Mouse (Mus musculus) hindbrain, postnatal 0 days (tissue): ENCODE measurements around the gene Lamtor4. TPM values are rescaled to one million over a fixed set of nuclear protein-coding genes. Genes with fewer than 3 reads are reported as not detected.
"Not testable (repeated sequence)": the region's sequence is repeated elsewhere in the genome, so short reads cannot be mapped to it uniquely, and the experiment has no call there.

Experiments
- ATAC-seq: fragments of 200-750 bp; cut with Nextera tagmentation; 2 replicates; pipeline ENCODE4 v1.8.0; 2017; ENCODE audit warnings: mild to moderate bottlenecking, moderate TSS enrichment, moderate library complexity
- DNase-seq: peaks from one replicate; pipeline ENCODE4 v3.0.0-alpha.2; 2015; ENCODE audit warnings: low spot score
- H3K27ac ChIP-seq: fragments of 300-500 bp; sonication (generic); 2 replicates; pipeline ENCODE4 v1.5.1; 2014; ENCODE audit warnings: mild to moderate bottlenecking
- H3K27me3 ChIP-seq: fragments of 300-500 bp; sonication (generic); 2 replicates; pipeline ENCODE4 v1.6.1; 2014; ENCODE audit warnings: low read length, mixed read lengths; ENCODE audit not compliant: insufficient read depth
- H3K36me3 ChIP-seq: fragments of 300-500 bp; sonication (generic); 2 replicates; pipeline ENCODE4 v1.6.1; 2014; ENCODE audit warnings: low read length, mixed read lengths; ENCODE audit not compliant: insufficient read depth
- H3K4me1 ChIP-seq: fragments of 300-500 bp; sonication (generic); 2 replicates; pipeline ENCODE4 v1.6.1; 2014; ENCODE audit warnings: antibody characterized with exemption, low read length, mixed read lengths; ENCODE audit not compliant: insufficient read depth
- H3K4me2 ChIP-seq: fragments of 300-500 bp; sonication (generic); 2 replicates; pipeline ENCODE4 v1.6.1; 2014; ENCODE audit warnings: low read depth, mild to moderate bottlenecking, low read length, moderate library complexity, mixed read lengths
- H3K4me3 ChIP-seq: fragments of 300-500 bp; sonication (generic); 2 replicates; pipeline ENCODE4 v1.5.1; 2014; ENCODE audit warnings: low read length
- H3K9ac ChIP-seq: fragments of 300-500 bp; sonication (generic); replicated peaks from 2 replicates; pipeline ENCODE4 v1.6.1; 2014; ENCODE audit warnings: mild to moderate bottlenecking, low read length, moderate library complexity, mixed read lengths
- H3K9me3 ChIP-seq: fragments of 300-500 bp; sonication (generic); 2 replicates; pipeline ENCODE4 v1.6.1; 2016; ENCODE audit warnings: low read length, mixed read lengths
- CTCF ChIP-seq: IDR thresholded peaks from 2 replicates; pipeline ENCODE4 v1.5.1; 2016; ENCODE audit warnings: antibody characterized with exemption, control low read depth, low read depth
- WGBS: fragments of 180-500 bp; shearing (Covaris S2); extraction: QIAGEN DNeasy Blood & Tissue Kit; methylation state at CpG from one replicate; pipeline ENCODE4 v1.1.7; 2014; 5-methylcytosine and 5-hydroxymethylcytosine counted together
- polyA plus RNA-seq: library from polyadenylated mRNA; unstranded; fragments of >200 nt; fragmentation: Nextera tagmentation; extraction: Ambion mirVana; gene quantifications from 2 replicates; pipeline ENCODE4 v1.2.1, GENCODE M21; 2015
- total RNA-seq: library from RNA; depleted of rRNA; stranded (reverse); fragments of >200 nt; gene quantifications from 2 replicates; pipeline ENCODE4 v1.2.3, GENCODE M21; 2014; rRNA removed

Lamtor4 gene
- total RNA-seq (65.7 and 80.3 TPM in 2 replicates), polyA plus RNA-seq (107 and 110 TPM in 2 replicates)

DNA sequence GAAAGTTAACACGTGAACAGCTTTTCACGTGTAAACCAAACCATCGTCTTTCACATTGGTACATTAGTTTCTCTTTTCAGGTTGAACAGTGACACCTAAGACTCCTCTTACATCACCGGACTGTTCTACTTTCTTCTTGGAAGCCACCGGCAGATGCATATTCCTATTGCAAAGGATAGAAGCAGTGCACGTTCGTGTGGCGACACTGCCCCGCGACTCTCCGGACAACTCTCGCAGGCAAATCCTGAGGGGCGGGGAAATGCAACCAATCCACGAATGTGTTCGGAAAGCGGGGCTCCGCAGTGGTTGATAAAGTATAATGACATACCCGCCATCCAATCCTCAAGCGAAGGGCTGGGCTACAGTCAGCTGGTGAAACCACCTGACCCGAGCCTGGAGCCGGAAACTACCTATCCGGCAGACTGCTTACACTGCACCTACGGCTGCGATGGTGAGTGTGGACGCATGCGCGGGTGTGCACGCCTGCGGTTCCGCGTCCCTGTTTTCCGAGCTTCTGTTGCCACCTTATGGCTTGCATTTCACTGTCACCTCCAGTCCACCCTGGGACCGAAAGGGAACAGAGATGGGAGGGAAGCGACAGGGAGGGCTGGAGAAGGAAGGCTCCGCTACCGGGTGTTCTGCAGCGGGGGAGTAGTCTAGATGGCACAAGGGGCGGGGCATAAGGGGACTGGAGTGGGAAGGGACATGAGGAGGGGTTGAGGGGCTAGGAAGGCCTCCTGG lies at the start of gene Lamtor4:
TSS of gene Lamtor4 (plus strand) at position 130 of the 741 bp plus-strand sequence.
- H3K36me3 ChIP-seq, result peaks cover 12% of the 10 kb centered on the region
- no peaks in the 10 kb centered on the region for H3K27me3 ChIP-seq
- no peaks in the 10 kb centered on the region for H3K9me3 ChIP-seq
- peak within 1 kb of the TSS; percentile 85 for H3K27ac ChIP-seq
- H3K4me3 ChIP-seq, result peak within 1 kb of the TSS; percentile 51
- DNase-seq (peak; percentile 98), ATAC-seq (peak; percentile 100)
- peak; percentile 55 for TF ChIP-seq CTCF
- peak within 1 kb of the TSS; percentile 59 for H3K9ac ChIP-seq
- H3K4me2 ChIP-seq, result peak within 1 kb of the TSS; percentile 91
- under 1% methylated on average over 38 of the region's 38 CpGs for WGBS
- peaks cover 6% of the 10 kb centered on the region for H3K4me1 ChIP-seq

DNA sequence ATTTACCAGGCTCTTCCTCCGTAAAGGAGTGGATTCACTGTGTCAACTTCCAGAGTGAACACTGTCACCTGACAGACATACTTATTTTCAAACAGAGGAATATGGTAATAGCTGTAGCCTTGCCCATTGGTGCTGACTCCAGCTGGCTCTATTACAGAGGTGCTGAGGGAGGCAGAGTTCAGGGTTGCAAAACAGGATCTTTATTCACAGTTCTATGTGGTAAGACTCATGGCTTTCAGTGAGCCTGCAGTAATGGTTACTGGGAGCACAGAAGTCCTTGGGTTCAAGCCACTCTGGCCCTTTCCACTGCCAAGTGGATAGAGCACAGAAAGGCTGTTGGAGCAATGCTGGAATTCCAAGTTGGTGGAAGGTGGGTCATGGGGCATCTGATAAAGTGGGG lies 48.0 kb upstream of the Lamtor4 start:
- no peak overlapping the region for H3K9ac ChIP-seq
- no peak for TF ChIP-seq CTCF
- no peak overlapping the region for H3K27ac ChIP-seq
- H3K4me3 ChIP-seq, result no peak overlapping the region
- H3K4me2 ChIP-seq, result no peak overlapping the region
- H3K9me3 ChIP-seq, result no peaks in the 10 kb centered on the region
- DNase-seq (no peak), ATAC-seq (no peak)
- no peaks in the 10 kb centered on the region for H3K27me3 ChIP-seq
- no peaks in the 10 kb centered on the region for H3K4me1 ChIP-seq
- no peaks in the 10 kb centered on the region for H3K36me3 ChIP-seq
- WGBS, result 96% methylated on average over 1 of the region's 1 CpGs

DNA sequence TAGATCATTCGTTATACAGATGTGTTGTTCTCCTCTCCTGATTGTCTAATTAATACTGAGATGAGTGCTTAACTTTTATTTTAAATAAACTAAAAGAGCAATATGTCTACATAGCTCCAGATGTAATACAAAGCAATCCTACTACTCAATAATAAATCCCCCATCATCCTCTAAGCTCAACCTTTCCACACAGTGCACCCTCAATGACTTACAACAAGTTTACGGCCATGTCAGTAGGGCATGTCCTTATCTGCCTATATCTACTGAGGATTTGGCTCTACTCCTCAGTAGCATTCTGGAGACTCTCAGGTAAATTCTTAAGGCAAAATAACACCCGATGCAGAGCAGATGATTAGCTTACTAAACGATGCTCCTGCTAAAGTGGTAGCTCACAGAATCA lies 47.4 kb upstream of the Lamtor4 start:
- 83% methylated on average over 4 of the region's 4 CpGs for WGBS
- Histone ChIP-seq H3K4me3 (no peak overlapping the region), H3K27me3 (no peaks in the 10 kb centered on the region), H3K4me2 (no peak overlapping the region), H3K27ac (no peak overlapping the region), H3K9me3 (no peaks in the 10 kb centered on the region), H3K4me1 (no peaks in the 10 kb centered on the region), H3K36me3 (no peaks in the 10 kb centered on the region), H3K9ac (no peak overlapping the region)
- no peak for TF ChIP-seq CTCF
- no peak for DNase-seq
- no peak for ATAC-seq

DNA sequence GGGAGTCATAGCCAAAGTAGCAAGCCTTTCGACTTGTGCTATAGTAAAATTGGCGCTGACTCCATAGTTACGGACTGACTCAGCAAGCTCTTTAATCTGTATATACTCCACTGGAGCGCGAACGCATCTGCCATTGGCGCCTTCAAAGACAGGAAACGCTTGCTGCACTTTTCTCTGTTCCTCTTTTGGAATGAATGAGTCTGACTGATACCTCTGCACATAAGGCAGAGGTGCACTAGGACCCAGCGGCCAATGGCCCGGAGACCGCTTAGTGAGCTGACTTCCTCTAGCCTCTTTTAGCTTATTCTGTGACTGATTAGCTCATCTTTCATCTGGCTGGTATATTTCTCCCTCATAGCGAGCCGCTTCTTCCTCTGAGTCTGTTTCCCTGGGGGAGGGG lies 38.6 kb upstream of the Lamtor4 start:
- not testable (repeated sequence) for H3K36me3 ChIP-seq, H3K4me1 ChIP-seq, H3K27me3 ChIP-seq, H3K9me3 ChIP-seq, H3K9ac ChIP-seq, H3K4me3 ChIP-seq, H3K4me2 ChIP-seq, DNase-seq, H3K27ac ChIP-seq, ATAC-seq
- 96% methylated on average over 13 of the region's 13 CpGs for WGBS

DNA sequence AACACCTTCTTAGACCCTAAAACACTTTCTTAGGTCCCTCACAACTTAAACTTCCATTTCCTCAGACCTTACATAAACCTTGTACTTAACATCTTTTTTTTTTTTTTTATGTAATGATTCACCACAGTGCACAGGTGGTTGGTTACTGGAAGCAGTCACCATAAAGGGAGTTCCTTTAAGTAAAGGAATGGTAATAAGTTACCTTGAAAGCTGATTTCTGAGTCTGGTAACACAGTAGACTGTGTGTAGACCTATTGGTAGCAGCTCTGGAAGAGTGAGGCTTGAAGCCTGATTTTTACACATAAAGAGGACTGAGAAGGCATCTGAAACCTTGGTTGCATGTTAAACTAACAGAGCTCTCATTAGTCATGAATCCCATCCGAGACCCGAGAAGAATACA lies 35.4 kb upstream of the Lamtor4 start:
- H3K27ac ChIP-seq, result no peak overlapping the region
- no peak overlapping the region for H3K4me3 ChIP-seq
- DNase-seq (no peak), ATAC-seq (no peak)
- H3K36me3 ChIP-seq, result no peaks in the 10 kb centered on the region
- H3K4me1 ChIP-seq, result no peaks in the 10 kb centered on the region
- H3K9ac ChIP-seq, result no peak overlapping the region
- no peak overlapping the region for H3K4me2 ChIP-seq
- no peaks in the 10 kb centered on the region for H3K27me3 ChIP-seq
- no peaks in the 10 kb centered on the region for H3K9me3 ChIP-seq
- WGBS, result 77% methylated on average over 2 of the region's 2 CpGs
- TF ChIP-seq CTCF, result no peak

DNA sequence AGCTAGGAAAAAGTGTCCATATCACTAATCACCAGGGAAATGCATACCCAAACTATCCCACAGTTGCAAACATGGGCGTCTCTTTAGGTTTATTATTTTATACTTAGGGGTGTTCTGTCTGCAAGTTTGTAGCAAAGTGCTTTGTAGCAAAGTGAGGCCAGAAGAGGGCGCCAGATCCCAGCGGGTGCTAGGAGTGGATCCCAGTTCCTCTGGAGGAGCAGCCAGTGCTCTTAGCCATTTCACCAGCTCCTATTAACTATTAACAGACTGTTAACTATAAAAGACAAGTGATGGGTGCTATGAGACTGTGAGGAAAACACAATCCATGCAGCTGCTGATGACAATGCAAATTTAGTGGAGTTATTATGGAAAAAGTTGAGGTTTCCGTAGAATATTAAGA lies 33.2 kb upstream of the Lamtor4 start:
- Histone ChIP-seq H3K27ac (no peak overlapping the region), H3K4me2 (no peak overlapping the region), H3K27me3 (no peaks in the 10 kb centered on the region), H3K4me1 (no peaks in the 10 kb centered on the region), H3K4me3 (no peak overlapping the region), H3K9me3 (no peaks in the 10 kb centered on the region), H3K36me3 (no peaks in the 10 kb centered on the region), H3K9ac (no peak overlapping the region)
- TF ChIP-seq CTCF, result peak; percentile 85
- ATAC-seq (no peak), DNase-seq (peak; percentile 78)
- WGBS, result 25% methylated on average over 4 of the region's 4 CpGs

DNA sequence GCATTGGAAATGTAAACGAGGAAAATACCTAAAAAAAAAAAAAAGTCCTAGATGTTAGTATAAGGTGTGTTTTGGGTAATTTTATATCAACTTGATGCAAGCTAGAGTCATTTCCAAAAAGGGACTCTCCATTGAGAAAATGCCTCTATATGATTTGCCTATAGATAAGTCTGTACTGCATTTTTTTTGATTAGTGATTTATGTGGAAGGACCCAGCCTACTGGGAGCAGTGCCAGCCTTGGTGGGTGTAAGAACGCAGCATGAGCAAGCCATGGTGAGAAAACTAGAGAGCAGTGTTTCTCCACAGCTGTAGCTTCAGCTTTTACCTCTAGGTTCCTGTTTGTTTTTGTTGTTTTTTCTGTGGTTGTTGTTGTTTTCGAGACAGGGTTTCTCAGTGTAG lies 32.0 kb upstream of the Lamtor4 start:
- TF ChIP-seq CTCF, result no peak
- no peaks in the 10 kb centered on the region for H3K36me3 ChIP-seq
- no peak overlapping the region for H3K9ac ChIP-seq
- 60% methylated on average over 3 of the region's 3 CpGs for WGBS
- H3K9me3 ChIP-seq, result no peaks in the 10 kb centered on the region
- H3K27me3 ChIP-seq, result no peaks in the 10 kb centered on the region
- ATAC-seq (no peak), DNase-seq (no peak)
- H3K27ac ChIP-seq, result no peak overlapping the region
- H3K4me2 ChIP-seq, result no peak overlapping the region
- H3K4me1 ChIP-seq, result no peaks in the 10 kb centered on the region
- H3K4me3 ChIP-seq, result no peak overlapping the region
